Comparison of ENCODE assay signal across 8 mouse cellular contexts in genomic region chr2:20777931-20778330, GRCm38 (mm10).
DNase-seq lines count a peak whose midpoint lies in the region; ATAC-seq lines count a peak whose summit lies in the region.

No protein-coding gene starts in this region.

- no peak for ATAC-seq in CD4-positive, CD25-positive, alpha-beta regulatory T cell, adult 4 months

- DNase-seq in adrenal gland, adult (ENCODE audit: inconsistent age in 2 of 2, low spot score in 1 of 2), result peak; percentile 56 to 83
- no peak for DNase-seq in adrenal gland, adult 18-20 months (ENCODE audit: low spot score in 2 of 2)
- DNase-seq in left cerebral cortex, adult 18-20 months (ENCODE audit: low spot score in 2 of 2), result peak; percentile 18 to 19
- no peak for DNase-seq in left cerebral cortex, adult 11 months (ENCODE audit: low spot score)
- peak; percentile 53 for DNase-seq in embryo, embryonic 10 days (ENCODE audit: low spot score)
- peak; percentile 10 to 31 for DNase-seq in left cerebral cortex, adult 9 months (ENCODE audit: low spot score in 2 of 2)
- no peak for DNase-seq in spleen, postnatal 14 days (ENCODE audit: low spot score in 2 of 2)

Comparison
In these comparisons a context has a peak if more than half of its experiments do, and no peak if none do; other contexts are left out.
1. DNase-seq: peak in adrenal gland, adult (2 of 2), left cerebral cortex, adult 18-20 months (2 of 2), embryo, embryonic 10 days (single experiment) and left cerebral cortex, adult 9 months (2 of 2); none in adrenal gland, adult 18-20 months (0 of 2), left cerebral cortex, adult 11 months (single experiment) and spleen, postnatal 14 days (0 of 2).